Mouse (Mus musculus) regulatory T cell (primary cell): Measurements from ENCODE around the gene Fn1.

ENCODE experiments used
- in situ Hi-C: fragments of 300-600 bp; cut with MboI, MseI; formaldehyde crosslinking; loops from one replicate; pipeline ENCODE4 v1.15.1; 2025; ENCODE audit warnings: high pct_unique_total_duplicates

The Fn1 gene

DNA sequence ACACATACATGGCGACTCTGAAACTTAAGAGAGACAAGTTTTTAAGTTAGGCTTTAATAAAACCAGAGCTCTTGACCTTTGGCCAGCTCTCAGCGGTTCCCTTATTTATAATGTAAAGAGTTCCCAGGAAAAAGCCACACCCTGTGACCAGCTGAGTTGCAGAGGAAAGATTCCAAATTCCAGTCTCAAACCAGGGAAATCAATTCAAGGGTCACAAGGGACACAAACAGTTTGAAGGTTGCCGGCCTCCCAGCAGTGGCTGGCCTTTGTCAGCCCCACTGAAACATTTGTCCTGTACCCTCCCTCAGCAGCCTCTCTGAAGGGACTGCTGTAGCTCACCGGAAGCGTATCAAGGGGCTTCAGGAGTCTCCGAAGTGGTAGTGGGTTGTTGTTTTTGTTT is 2.3 kb downstream of the Fn1 start:
- in situ Hi-C loops = no loop called here

- in situ Hi-C loops = no loop called here
These were observed 4.8 kb downstream of the Fn1 start for GRCm38 (mm10) chr1:71648166-71648565.

- in situ Hi-C loops = no loop called here
These were observed 6.2 kb downstream of the Fn1 start for GRCm38 (mm10) chr1:71646774-71647173.

- in situ Hi-C loops = no loop called here
These were observed 7.0 kb downstream of the Fn1 start for GRCm38 (mm10) chr1:71645999-71646398.

DNA sequence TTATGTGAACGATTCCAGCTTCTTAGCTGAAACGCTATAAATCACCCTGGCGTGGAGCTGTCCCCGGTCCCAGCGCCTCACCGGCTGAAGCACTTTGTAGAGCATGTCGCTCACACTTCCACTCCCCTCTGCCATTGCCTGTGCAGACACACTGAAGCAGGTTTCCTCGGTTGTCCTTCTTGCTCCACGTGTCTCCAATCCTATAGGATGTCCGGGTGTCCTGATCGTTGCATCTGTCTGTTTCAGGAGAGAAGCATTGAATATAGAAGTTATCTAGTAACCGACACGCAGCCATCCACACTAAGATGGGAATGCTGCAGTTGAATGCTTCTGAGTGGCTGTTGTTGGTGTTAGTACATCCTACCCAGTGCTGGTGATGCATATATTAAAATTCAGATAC is 7.5 kb downstream of the Fn1 start:
- in situ Hi-C loops = no loop called here

DNA sequence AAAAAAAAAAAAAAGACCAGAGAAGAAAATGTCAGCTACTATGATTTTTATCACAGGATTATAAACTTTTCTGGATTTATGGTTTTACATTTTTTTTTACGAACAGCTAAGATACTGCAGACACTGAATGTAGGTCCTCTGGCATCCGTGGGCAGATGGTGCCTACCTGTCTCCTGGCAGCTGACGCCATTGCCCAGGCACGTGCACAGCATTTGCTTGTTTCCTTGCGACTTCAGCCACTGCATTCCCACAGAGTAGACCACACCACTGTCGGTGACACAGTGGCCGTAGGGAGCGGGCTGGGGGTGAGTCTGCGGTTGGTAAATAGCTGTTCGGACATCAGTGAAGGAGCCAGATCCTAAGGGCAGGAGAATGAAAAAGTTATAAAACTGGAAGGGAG is 10.2 kb downstream of the Fn1 start:
- in situ Hi-C loops = no loop called here

GRCm38 (mm10) chr1:71641206-71641605 is 11.8 kb downstream of the Fn1 start:
- in situ Hi-C loops = no loop called here

DNA sequence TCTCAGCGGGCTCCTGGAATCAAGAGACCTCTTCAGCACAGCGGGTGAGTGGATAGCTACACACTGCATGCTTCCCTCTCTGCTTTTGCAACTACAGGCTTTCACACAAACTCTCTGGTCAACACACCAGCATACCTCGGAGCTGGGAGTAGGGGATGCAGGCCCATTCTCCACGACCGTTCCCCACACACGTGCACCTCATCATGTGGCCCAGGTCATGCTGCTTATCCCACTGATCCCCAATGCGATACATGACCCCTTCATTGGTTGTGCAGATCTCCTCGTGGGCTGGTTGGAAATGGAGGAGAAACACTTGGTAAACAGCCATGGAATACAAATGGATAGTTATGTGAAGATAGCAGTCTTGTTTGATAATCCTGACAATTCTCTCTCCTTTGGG is 12.8 kb downstream of the Fn1 start:
- in situ Hi-C loops = no loop called here

DNA sequence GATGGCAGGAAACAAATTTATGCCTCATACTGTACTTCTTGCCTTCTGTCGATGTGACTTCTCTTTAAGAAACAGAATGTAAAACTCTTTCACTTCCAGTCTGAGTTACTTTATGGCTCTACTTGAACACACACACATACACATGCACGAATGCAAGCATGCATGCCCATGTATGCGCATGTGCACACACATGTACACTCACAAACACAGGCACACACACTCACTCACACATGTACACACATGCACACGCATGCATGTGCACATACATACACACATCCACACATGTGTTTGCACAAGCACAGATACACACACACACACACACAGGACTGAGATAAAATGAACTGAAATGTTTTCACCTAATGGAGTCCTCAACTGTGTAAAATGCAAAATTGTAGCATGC is 16.3 kb downstream of the Fn1 start:
- in situ Hi-C loops = no loop called here

DNA sequence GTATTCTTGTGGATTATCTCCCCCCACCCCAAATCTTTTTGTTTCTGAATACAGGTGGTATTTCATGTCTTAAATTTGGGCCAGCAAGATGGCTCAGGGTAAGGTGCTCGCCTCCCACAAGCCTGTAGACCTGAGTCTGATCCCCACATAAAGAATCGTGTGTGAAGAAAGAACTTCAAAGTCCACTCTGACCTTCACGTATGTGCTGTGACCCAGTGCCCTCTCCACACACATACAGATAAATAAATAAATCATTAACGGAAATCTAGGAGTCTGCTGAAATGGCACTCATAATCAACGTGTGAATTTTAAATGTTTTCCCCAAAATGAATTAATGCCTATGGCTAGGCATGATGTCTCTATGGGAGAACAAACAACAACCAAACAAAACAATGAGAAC is 16.9 kb downstream of the Fn1 start:
- in situ Hi-C loops = no loop called here

- in situ Hi-C loops = no loop called here
These were observed 17.6 kb downstream of the Fn1 start for GRCm38 (mm10) chr1:71635101-71636014.

DNA sequence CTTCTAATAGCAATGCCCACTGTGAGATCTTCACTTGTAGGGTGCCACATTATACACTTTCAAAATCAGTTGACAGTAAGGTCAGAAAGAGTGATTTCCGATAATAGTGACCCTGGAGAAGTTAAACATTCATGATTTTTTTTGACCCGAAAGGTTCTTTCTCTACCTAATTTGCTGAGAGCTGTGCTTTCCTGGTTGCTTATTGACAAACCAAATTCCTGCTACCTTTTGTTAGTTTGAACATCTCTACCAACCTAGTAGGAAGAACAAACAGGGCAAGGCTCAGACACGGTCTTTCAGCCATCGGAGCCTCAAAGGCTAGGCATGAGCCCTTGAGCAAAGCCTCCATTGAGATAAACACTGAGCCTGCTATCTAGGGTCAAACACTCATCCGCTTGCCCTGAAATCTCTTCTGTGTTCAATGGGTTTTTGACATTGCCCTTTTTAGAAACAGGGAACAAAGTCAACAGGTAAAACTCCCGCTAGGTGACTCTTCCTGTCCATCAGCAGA is 18.5 kb downstream of the Fn1 start:
- in situ Hi-C loops = no loop called here

DNA sequence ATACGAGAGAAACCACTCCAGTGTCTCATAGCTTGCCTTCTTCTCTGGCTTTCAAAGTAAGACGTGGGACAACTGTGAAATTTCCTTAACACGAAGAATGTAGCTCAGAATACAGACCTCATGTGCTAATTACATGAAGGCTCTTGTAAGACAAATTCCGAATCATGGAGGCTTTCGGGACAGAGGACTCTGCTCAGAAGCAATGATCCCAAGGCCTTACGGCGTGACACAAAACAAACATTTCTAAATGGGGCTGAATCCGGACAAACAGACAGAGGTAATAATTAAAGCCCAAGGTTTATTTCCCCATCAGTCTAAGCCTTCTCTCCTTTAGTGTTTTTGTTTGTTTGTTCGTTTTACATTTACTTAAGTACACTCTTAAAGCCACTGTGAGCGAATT is 20.6 kb downstream of the Fn1 start:
- in situ Hi-C loops = no loop called here

DNA sequence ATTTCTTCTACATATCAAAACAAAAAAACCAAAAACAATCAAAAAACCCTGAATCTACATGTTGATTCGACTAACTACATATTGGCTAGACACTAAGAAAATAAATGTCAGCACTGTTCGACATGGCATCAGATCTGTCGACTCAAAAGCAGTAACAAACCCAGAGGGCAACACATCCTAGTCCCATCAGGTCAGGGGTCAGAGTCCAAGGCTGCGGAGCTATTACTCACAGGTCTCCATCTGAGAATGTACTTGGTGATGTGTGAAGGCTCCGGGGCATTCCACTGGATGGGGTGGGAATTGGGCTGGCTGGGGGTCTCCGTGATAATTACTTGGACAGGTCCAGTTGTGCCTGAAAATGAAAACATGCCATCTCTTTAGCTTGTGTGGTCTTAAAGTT is 21.2 kb downstream of the Fn1 start:
- in situ Hi-C loops = no loop called here

GRCm38 (mm10) chr1:71630243-71630642 is 22.8 kb downstream of the Fn1 start:
- in situ Hi-C loops = no loop called here

- in situ Hi-C loops = no loop called here
These were observed 29.4 kb downstream of the Fn1 start for GRCm38 (mm10) chr1:71623625-71624024.

GRCm38 (mm10) chr1:71621526-71621925 is 31.5 kb downstream of the Fn1 start:
- in situ Hi-C loops = no loop called here

GRCm38 (mm10) chr1:71614545-71615246 is 38.3 kb downstream of the Fn1 start:
- in situ Hi-C loops = no loop called here

- in situ Hi-C loops = no loop called here
These were observed 40.7 kb downstream of the Fn1 start for GRCm38 (mm10) chr1:71612256-71612655.

DNA sequence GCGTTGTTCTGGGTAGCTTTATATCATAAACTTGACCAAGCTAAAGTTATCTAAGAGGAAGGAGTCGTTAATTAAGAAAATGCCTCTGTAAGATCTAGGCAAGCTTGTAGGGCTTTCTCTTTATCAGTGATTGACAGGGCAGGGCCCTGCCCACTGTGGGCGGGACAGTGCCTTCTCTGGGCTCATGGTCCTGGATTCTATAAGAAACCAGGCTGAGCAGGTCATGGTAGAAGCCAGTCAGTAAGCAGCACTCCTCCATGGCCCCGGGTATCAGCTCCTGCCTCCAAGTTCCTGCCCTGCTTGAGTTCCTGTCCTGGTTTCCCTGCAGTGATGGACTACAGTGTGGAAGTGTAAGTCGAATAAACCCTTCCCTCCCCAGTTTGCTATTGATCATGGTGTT is 43.1 kb downstream of the Fn1 start:
- in situ Hi-C loops = no loop called here

DNA sequence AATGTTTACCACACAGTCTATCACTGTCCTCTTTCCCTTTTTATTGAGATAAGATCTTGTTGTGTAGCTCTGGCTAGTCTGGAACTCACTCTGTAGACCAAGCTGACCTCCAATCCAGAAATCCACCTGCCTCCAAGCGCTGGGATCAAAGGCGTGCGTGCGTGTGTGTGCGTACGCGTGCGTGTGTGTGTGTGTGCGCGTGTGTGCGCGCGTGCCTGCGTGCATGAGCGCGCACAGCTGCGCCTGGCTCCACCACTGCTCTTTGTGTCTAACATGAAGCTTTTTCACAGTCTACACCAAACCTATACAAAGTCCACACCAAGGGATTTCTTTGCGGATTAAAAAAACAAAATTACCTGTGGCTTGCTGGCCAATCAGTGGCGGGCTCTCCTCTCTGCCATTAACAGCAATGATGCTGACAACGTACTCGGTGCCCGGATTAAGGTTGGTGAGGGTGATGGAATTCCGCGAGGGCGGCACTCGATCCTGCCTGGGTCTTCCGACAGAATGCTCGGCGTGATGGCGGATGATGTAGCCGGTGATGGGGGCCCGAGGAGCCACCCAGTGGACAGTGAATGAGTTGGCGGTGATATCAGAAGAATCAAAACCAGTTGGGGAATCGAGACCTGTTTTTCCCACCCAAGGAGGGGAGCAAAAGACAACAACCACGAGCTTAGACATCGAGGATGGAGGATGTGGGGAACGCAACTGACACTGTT is 43.8 kb downstream of the Fn1 start:
- in situ Hi-C loops = no loop called here

GRCm38 (mm10) chr1:71606600-71607325 is 46.2 kb downstream of the Fn1 start:
- in situ Hi-C loops = no loop called here
